Mouse (Mus musculus) urinary bladder, postnatal 10 days (tissue): ENCODE results near the gene Dnali1.

Experiments used
- DNase-seq: peaks from one replicate; pipeline ENCODE4 v3.0.0; 2022; ENCODE audit warnings: low spot score

The Dnali1 gene

GRCm38 (mm10) chr4:125065517-125066307 lies at the start of gene Dnali1:
Gene Dnali1 (minus strand): TSS chr4:125065703.
- no peak for DNase-seq

GRCm38 (mm10) chr4:125115081-125115480 lies 49.6 kb upstream of the Dnali1 start:
- DNase-seq = no peak

- DNase-seq = peak; percentile 63
These were observed 49.1 kb upstream of the Dnali1 start for GRCm38 (mm10) chr4:125114638-125115037.

- no peak for DNase-seq
These were observed 39.9 kb upstream of the Dnali1 start for GRCm38 (mm10) chr4:125105354-125105753.

- no peak for DNase-seq
These were observed 35.8 kb upstream of the Dnali1 start for GRCm38 (mm10) chr4:125101334-125101733.

- peak; percentile 51 for DNase-seq
These were observed 34.0 kb upstream of the Dnali1 start for GRCm38 (mm10) chr4:125099458-125099857.

GRCm38 (mm10) chr4:125097412-125097811 lies 31.9 kb upstream of the Dnali1 start:
- DNase-seq = no peak

- no peak for DNase-seq
These were observed 30.6 kb upstream of the Dnali1 start for GRCm38 (mm10) chr4:125096066-125096465.

GRCm38 (mm10) chr4:125093031-125093430 lies 27.5 kb upstream of the Dnali1 start:
- no peak for DNase-seq

GRCm38 (mm10) chr4:125085346-125085841 lies 19.9 kb upstream of the Dnali1 start:
- no peak for DNase-seq

- DNase-seq = peak; percentile 68
These were observed 19.2 kb upstream of the Dnali1 start, which contains the start of gene Meaf6 for GRCm38 (mm10) chr4:125084403-125085345. Gene Meaf6 (plus strand): TSS chr4:125085134.

- DNase-seq = no peak
These were observed 13.2 kb upstream of the Dnali1 start for GRCm38 (mm10) chr4:125078698-125079097.

GRCm38 (mm10) chr4:125077700-125078099 lies 12.2 kb upstream of the Dnali1 start:
- no peak for DNase-seq

GRCm38 (mm10) chr4:125066490-125067370 lies 1.2 kb upstream of the Dnali1 start, which contains the start of gene Snip1:
Gene Snip1 (plus strand): TSS chr4:125066672.
- DNase-seq = peak; percentile 52

- DNase-seq = no peak
These were observed 1.7 kb downstream of the Dnali1 start for GRCm38 (mm10) chr4:125063829-125064228.

GRCm38 (mm10) chr4:125059025-125059424 lies 6.5 kb downstream of the Dnali1 start:
- DNase-seq = no peak

GRCm38 (mm10) chr4:125058033-125058432 lies 7.5 kb downstream of the Dnali1 start:
- no peak for DNase-seq

- no peak for DNase-seq
These were observed 8.2 kb downstream of the Dnali1 start for GRCm38 (mm10) chr4:125057273-125057672.

- no peak for DNase-seq
These were observed 9.0 kb downstream of the Dnali1 start for GRCm38 (mm10) chr4:125056476-125056875.

- DNase-seq = no peak
These were observed 10.1 kb downstream of the Dnali1 start for GRCm38 (mm10) chr4:125055385-125055784.

GRCm38 (mm10) chr4:125044454-125044853 lies 21.0 kb downstream of the Dnali1 start:
- DNase-seq = no peak
